Mouse (Mus musculus): Measurements from ENCODE around the gene Plcb2. TPM values are rescaled to one million over a fixed set of nuclear protein-coding genes. Genes with fewer than 3 reads are reported as not detected.

Gene Plcb2
- polyA plus RNA-seq, 1 experiment from 2014 or later: 2.0 TPM

DNA sequence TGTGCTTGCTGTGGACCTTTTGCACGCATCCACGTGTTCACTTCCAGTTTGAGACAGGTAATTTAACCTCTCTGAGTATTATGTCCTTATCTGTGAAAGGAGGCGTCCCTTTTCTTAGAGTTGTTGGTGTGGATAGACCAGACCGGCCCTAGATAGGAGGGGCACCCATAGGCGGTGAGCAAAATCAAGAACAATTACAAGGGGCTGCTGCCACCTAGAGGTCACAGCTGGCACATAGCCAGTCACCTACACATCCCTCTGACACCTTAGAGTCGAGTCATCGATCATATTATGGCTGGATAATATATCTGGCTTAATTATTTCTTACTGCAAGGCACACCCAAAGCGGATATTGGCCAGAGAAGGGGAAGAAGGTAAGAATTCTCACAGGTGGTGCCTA lies 31.6 kb upstream of the Plcb2 start:
- Histone ChIP-seq H3K4me1 (ENCODE audit: control insufficient read depth in 2 of 2, insufficient read depth in 2 of 2, low read length in 2 of 2) (peaks cover 43 to 44% of the 10 kb centered on the region in 2 experiments), H3K9ac (ENCODE audit: low read length) (no peak overlapping the region), H3K27ac (replicated peaks in 1 of 2; ENCODE audit: control insufficient read depth in 1 of 2, insufficient read depth in 1 of 2, low read depth in 2 of 2, low read length in 2 of 2) (no peak overlapping the region), H3K36me3 (ENCODE audit: control insufficient read depth, insufficient read depth, low read length) (peaks cover 20% of the 10 kb centered on the region), H3K4me3 (ENCODE audit: control insufficient read depth in 1 of 2, insufficient read depth in 1 of 2, low read depth in 1 of 2, low read length in 2 of 2) (no peak overlapping the region), H3K9me3 (ENCODE audit: control insufficient read depth, low read length) (no peaks in the 10 kb centered on the region), H3K4me2 (ENCODE audit: low read length) (peak overlapping the region; percentile 8; the same call in 1 of the 2 replicates), H3K27me3 (ENCODE audit: control insufficient read depth, insufficient read depth, low read length) (no peaks in the 10 kb centered on the region; the same call in 1 of the 2 replicates)
- ATAC-seq (ENCODE audit: insufficient number of reproducible peaks, insufficient read depth, low FRiP score, low read depth): 0 out of 2 replicates have a peak, but pooled peaks have one; percentile 11
- 8% methylated on average over 8 of the region's 8 CpGs for WGBS

DNA sequence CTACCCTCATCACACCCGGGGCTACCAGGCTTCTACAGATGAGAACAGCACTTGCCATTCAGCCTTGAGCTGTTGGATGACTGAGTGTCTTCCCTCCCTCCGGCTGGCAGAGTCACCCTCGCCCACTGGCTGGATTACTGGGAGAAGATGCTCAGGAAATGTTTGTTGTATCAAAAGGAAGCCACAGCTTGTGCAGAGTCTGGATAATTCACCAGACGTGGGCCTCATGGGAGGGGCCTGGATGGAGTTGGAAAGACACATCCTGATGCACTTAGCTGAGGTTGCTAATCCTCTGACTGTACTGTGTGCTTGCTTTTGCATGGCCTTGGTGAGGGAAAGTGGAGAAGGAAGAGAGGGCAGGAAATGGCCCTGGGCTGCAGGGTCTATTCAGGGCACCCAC lies 27.9 kb upstream of the Plcb2 start:
- no peak overlapping the region for H3K4me2 ChIP-seq (ENCODE audit: low read length)
- WGBS: 74% methylated on average over 4 of the region's 4 CpGs
- H3K4me1 ChIP-seq (ENCODE audit: control insufficient read depth in 2 of 2, insufficient read depth in 2 of 2, low read length in 2 of 2): peaks cover 30 to 35% of the 10 kb centered on the region in 2 experiments
- H3K36me3 ChIP-seq (ENCODE audit: control insufficient read depth, insufficient read depth, low read length): peaks cover 20% of the 10 kb centered on the region
- no peaks in the 10 kb centered on the region; the same call in 1 of the 2 replicates for H3K27me3 ChIP-seq (ENCODE audit: control insufficient read depth, insufficient read depth, low read length)
- H3K9me3 ChIP-seq (ENCODE audit: control insufficient read depth, low read length): no peaks in the 10 kb centered on the region
- no peak overlapping the region for H3K9ac ChIP-seq (ENCODE audit: low read length)
- ATAC-seq (ENCODE audit: insufficient number of reproducible peaks, insufficient read depth, low FRiP score, low read depth): no peak
- no peak overlapping the region for H3K27ac ChIP-seq (replicated peaks in 1 of 2; ENCODE audit: control insufficient read depth in 1 of 2, insufficient read depth in 1 of 2, low read depth in 2 of 2, low read length in 2 of 2)
- no peak overlapping the region for H3K4me3 ChIP-seq (ENCODE audit: control insufficient read depth in 1 of 2, insufficient read depth in 1 of 2, low read depth in 1 of 2, low read length in 2 of 2)

DNA sequence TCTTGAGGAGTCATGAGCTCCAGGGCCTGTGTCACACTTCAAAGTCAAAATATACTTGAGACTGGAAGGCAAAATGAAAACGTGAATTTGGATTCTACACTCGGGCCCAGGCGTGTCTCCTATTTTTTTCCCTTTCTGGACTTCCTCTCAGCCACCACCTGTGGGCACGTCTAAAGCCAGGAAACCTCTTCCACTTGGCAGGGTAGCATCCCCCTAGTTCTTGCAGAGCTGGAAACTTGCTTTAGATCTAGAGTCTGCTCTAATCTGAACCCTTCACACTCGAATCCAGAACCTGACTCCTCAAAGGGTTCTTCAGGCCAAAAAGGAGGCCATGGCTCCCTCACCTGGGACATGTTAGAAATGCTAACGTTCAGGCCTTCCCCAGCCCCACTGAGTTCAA lies 27.2 kb upstream of the Plcb2 start:
- Histone ChIP-seq H3K9me3 (ENCODE audit: control insufficient read depth, low read length) (no peaks in the 10 kb centered on the region), H3K9ac (ENCODE audit: low read length) (no peak overlapping the region), H3K27me3 (ENCODE audit: control insufficient read depth, insufficient read depth, low read length) (no peaks in the 10 kb centered on the region; the same call in 1 of the 2 replicates), H3K36me3 (ENCODE audit: control insufficient read depth, insufficient read depth, low read length) (peaks cover 20% of the 10 kb centered on the region), H3K27ac (replicated peaks in 1 of 2; ENCODE audit: control insufficient read depth in 1 of 2, insufficient read depth in 1 of 2, low read depth in 2 of 2, low read length in 2 of 2) (no peak overlapping the region), H3K4me2 (ENCODE audit: low read length) (no peak overlapping the region), H3K4me3 (ENCODE audit: control insufficient read depth in 1 of 2, insufficient read depth in 1 of 2, low read depth in 1 of 2, low read length in 2 of 2) (no peak overlapping the region), H3K4me1 (ENCODE audit: control insufficient read depth in 2 of 2, insufficient read depth in 2 of 2, low read length in 2 of 2) (peaks cover 29 to 35% of the 10 kb centered on the region in 2 experiments)
- 79% methylated on average over 6 of the region's 6 CpGs for WGBS
- ATAC-seq (ENCODE audit: insufficient number of reproducible peaks, insufficient read depth, low FRiP score, low read depth): no peak

DNA sequence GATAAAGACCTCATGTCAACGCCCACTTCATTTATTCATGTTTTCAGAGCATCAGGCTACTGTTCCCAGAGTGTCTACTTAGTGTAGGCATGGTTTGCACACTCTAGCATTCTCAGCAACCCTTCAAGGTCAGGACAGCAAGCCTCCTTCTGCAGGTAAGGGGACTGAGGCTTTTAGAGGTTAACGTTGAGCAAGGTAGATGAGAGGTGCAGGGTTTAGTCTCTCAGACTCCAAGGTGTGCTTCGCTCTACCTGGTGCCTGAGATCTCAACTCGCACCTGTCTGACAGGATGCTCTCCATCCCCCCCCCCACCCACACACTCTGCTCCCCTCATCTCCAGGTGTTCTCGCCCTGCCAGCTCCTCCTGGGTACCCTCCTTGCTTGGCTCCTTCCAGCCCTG lies 25.9 kb upstream of the Plcb2 start:
- Histone ChIP-seq H3K4me2 (ENCODE audit: low read length) (no peak overlapping the region), H3K9ac (ENCODE audit: low read length) (no peak overlapping the region), H3K36me3 (ENCODE audit: control insufficient read depth, insufficient read depth, low read length) (peaks cover 25% of the 10 kb centered on the region), H3K4me1 (ENCODE audit: control insufficient read depth in 2 of 2, insufficient read depth in 2 of 2, low read length in 2 of 2) (peaks cover 34 to 42% of the 10 kb centered on the region in 2 experiments), H3K4me3 (ENCODE audit: control insufficient read depth in 1 of 2, insufficient read depth in 1 of 2, low read depth in 1 of 2, low read length in 2 of 2) (no peak overlapping the region), H3K27ac (replicated peaks in 1 of 2; ENCODE audit: control insufficient read depth in 1 of 2, insufficient read depth in 1 of 2, low read depth in 2 of 2, low read length in 2 of 2) (no peak overlapping the region), H3K27me3 (ENCODE audit: control insufficient read depth, insufficient read depth, low read length) (no peaks in the 10 kb centered on the region; the same call in 1 of the 2 replicates), H3K9me3 (ENCODE audit: control insufficient read depth, low read length) (no peaks in the 10 kb centered on the region)
- 85% methylated on average over 5 of the region's 5 CpGs for WGBS
- no peak for ATAC-seq (ENCODE audit: insufficient number of reproducible peaks, insufficient read depth, low FRiP score, low read depth)

DNA sequence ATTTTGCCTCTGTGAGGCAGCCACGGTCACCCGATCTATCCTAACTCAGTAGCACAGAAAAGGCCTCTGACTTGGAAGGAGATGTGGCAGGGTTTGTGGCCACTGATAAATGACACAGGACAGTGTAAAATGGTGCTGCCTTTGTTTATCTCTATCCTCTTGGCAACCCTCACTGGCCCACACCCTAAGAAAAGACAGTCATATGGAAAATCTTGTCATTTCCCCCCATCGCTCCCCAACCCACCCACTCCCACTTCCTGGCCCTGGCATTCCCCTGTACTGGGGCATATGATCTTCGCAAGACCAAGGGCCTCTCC lies 24.5 kb upstream of the Plcb2 start:
- ATAC-seq (ENCODE audit: insufficient number of reproducible peaks, insufficient read depth, low FRiP score, low read depth): no peak
- Histone ChIP-seq H3K4me1 (ENCODE audit: control insufficient read depth in 2 of 2, insufficient read depth in 2 of 2, low read length in 2 of 2) (peaks cover 38 to 55% of the 10 kb centered on the region in 2 experiments), H3K4me3 (ENCODE audit: control insufficient read depth in 1 of 2, insufficient read depth in 1 of 2, low read depth in 1 of 2, low read length in 2 of 2) (no peak overlapping the region), H3K36me3 (ENCODE audit: control insufficient read depth, insufficient read depth, low read length) (peaks cover 26% of the 10 kb centered on the region), H3K9me3 (ENCODE audit: control insufficient read depth, low read length) (no peaks in the 10 kb centered on the region), H3K9ac (ENCODE audit: low read length) (peak overlapping the region; percentile 47; the same call in 1 of the 2 replicates), H3K4me2 (ENCODE audit: low read length) (peak overlapping the region; percentile 34; the same call in 1 of the 2 replicates), H3K27ac (replicated peaks in 1 of 2; ENCODE audit: control insufficient read depth in 1 of 2, insufficient read depth in 1 of 2, low read depth in 2 of 2, low read length in 2 of 2) (peak overlapping the region; percentile 91 to 93), H3K27me3 (ENCODE audit: control insufficient read depth, insufficient read depth, low read length) (no peaks in the 10 kb centered on the region; the same call in 1 of the 2 replicates)
- WGBS: 49% methylated on average over 4 of the region's 4 CpGs

DNA sequence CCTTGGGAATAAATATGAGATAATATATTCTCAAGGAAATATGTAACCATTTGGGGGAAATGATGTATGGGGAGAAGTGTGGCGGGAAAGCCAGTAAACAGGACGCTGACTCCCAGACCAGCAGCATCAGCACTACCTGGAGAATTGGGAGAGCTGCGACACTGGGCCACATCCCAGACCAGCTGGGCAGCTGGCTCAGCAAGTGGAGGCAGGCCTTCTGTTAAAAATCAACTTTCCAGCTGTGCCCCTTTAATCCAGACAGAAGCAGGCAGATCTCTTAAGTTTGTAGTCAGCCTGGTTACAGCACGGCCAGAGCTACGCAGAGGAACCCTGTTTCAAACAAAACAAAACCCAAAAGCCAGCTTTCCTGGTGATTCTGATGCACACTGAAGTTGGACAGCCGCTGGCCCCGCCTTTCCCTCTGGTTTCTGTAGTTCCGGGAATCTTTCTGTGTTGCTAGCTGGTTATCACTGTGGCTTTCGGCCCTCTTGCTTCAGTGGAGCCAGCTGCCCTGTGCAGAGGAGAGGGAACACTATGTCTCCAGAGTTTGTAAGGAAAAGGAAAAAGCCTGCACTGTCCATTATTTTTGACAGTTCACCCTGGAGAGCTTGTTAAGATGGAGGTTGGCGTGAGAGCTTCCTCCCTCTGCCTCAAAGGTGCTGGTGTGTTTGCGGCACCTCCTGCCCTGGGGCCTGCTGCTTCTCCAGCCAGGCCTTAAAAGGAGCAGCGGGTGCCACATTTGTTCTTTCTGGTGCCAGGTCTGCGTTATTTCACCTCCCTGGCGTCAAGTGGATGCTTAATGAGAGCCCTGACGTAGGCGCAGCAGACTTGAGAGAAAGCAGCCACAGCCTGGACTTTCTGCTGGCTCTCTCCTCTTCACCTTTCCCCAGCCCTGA lies 23.9 kb upstream of the Plcb2 start:
- Histone ChIP-seq H3K4me1 (ENCODE audit: control insufficient read depth in 2 of 2, insufficient read depth in 2 of 2, low read length in 2 of 2) (peaks cover 39 to 61% of the 10 kb centered on the region in 2 experiments), H3K4me3 (ENCODE audit: control insufficient read depth in 1 of 2, insufficient read depth in 1 of 2, low read depth in 1 of 2, low read length in 2 of 2) (no peak overlapping the region), H3K9ac (ENCODE audit: low read length) (peak overlapping the region; percentile 47), H3K9me3 (ENCODE audit: control insufficient read depth, low read length) (no peaks in the 10 kb centered on the region), H3K4me2 (ENCODE audit: low read length) (peak overlapping the region; percentile 34), H3K27me3 (ENCODE audit: control insufficient read depth, insufficient read depth, low read length) (no peaks in the 10 kb centered on the region; the same call in 1 of the 2 replicates), H3K36me3 (ENCODE audit: control insufficient read depth, insufficient read depth, low read length) (peaks cover 22% of the 10 kb centered on the region), H3K27ac (replicated peaks in 1 of 2; ENCODE audit: control insufficient read depth in 1 of 2, insufficient read depth in 1 of 2, low read depth in 2 of 2, low read length in 2 of 2) (peak overlapping the region; percentile 91 to 93)
- WGBS: 33% methylated on average over 16 of the region's 16 CpGs
- peak; percentile 22; the same call in 1 of the 2 replicates for ATAC-seq (ENCODE audit: insufficient number of reproducible peaks, insufficient read depth, low FRiP score, low read depth)

DNA sequence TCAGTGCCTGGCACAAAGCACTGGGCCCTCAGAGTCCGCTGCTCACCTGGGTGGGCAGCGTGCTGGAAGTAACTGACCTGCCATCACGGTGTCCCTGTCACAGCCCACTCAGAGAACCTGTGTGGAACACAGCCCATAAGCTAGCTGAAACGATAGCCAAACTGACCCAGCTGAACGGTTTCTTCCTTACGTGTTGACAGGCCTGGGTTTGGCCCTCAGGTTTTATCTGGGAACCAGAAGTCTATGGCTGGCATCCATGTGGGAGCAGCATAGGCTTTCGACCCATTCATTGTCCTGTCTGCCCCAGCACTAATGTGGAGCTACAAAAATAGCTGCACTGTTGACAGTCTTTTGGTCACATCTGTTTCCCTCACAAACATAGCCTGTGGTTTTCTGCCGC lies 22.2 kb upstream of the Plcb2 start:
- H3K36me3 ChIP-seq (ENCODE audit: control insufficient read depth, insufficient read depth, low read length): peaks cover 17% of the 10 kb centered on the region
- H3K4me3 ChIP-seq (ENCODE audit: control insufficient read depth in 1 of 2, insufficient read depth in 1 of 2, low read depth in 1 of 2, low read length in 2 of 2): no peak overlapping the region
- no peaks in the 10 kb centered on the region for H3K9me3 ChIP-seq (ENCODE audit: control insufficient read depth, low read length)
- peak overlapping the region; percentile 64 for H3K9ac ChIP-seq (ENCODE audit: low read length)
- peak; percentile 33; the same call in 1 of the 2 replicates for ATAC-seq (ENCODE audit: insufficient number of reproducible peaks, insufficient read depth, low FRiP score, low read depth)
- peak overlapping the region; percentile 88 for H3K4me2 ChIP-seq (ENCODE audit: low read length)
- no peaks in the 10 kb centered on the region for H3K27me3 ChIP-seq (ENCODE audit: control insufficient read depth, insufficient read depth, low read length)
- 19% methylated on average over 8 of the region's 8 CpGs for WGBS
- peaks cover 39 to 66% of the 10 kb centered on the region in 2 experiments for H3K4me1 ChIP-seq (ENCODE audit: control insufficient read depth in 2 of 2, insufficient read depth in 2 of 2, low read length in 2 of 2)
- H3K27ac ChIP-seq (replicated peaks in 1 of 2; ENCODE audit: control insufficient read depth in 1 of 2, insufficient read depth in 1 of 2, low read depth in 2 of 2, low read length in 2 of 2): peak overlapping the region; percentile 88 to 91
